Mouse (Mus musculus) retina, postnatal 1 day (tissue): ENCODE results near the gene Bod1.

Experiments used
- DNase-seq: peaks from one replicate; pipeline ENCODE4 v3.0.0-alpha.2; 2012

The Bod1 gene

DNA sequence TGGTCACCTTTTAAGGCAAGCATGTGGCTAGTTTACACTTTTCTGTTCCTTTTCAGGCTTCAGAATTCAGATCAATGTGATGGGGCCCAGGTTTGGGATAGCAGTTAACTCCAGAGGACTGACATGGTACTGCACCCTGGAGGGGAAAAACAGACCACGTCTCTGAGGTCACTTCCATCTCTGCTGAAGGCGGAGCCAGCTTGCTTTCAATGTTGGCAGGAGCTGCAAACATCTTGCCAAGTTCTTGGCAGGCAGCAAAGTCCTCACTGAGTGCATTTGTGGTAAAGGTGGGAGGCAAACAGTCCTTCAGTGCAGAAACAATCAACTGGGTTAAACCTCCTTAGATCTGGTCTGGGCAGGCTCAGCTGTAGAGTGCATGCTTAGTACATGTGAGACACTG, 7.5 kb downstream of the Bod1 start:
- no peak for DNase-seq

DNA sequence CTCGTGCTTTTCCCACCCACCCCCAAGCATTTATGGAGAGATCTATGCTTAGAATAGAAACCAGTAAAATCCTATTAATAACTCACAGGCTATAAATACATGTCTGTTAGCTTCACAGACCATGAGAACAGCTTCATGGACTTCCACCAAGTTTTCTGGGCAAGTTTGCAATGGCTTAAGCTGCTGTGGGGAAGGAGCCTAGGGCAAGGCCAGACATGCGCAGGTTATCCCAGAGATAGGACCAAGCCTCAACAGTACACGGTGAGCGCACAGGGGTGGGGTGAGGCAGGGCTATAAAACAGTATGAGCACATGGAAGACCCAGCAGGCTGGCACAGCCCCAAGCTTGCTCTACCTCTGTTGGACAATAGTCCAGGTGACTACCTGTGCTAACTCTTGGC, 8.2 kb downstream of the Bod1 start:
- no peak for DNase-seq

- DNase-seq: no peak
Measured at GRCm38 (mm10) chr11:31662872-31663446, 8.7 kb downstream of the Bod1 start.

DNA sequence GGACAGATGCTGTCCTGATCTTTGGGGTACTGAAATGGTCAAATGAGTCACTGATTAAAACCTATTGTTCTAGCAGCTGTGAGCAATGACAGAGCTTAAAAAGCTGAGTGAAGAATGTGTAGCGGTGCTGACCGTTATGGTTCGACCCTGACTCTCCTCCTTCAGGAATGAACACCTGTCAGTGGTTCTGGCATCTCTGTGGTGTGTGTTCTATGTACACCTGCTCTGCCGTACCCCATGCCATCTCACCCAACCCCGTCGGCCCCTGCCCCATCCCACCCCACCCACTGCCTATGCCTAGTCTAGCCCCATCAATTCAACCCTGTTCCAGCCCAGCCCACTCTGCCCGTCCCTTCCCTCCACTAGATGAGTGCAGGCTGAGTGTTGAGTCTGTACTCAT, 9.5 kb downstream of the Bod1 start:
- no peak for DNase-seq

- no peak for DNase-seq
Measured at GRCm38 (mm10) chr11:31657806-31658175, 13.9 kb downstream of the Bod1 start.

- DNase-seq: no peak
Measured at GRCm38 (mm10) chr11:31657168-31657805, 14.4 kb downstream of the Bod1 start.

- no peak for DNase-seq
Measured at GRCm38 (mm10) chr11:31649507-31649906, 22.2 kb downstream of the Bod1 start.

- no peak for DNase-seq
Measured at GRCm38 (mm10) chr11:31647268-31647667, 24.4 kb downstream of the Bod1 start.

- no peak for DNase-seq
Measured at GRCm38 (mm10) chr11:31646571-31646970, 25.1 kb downstream of the Bod1 start.

- DNase-seq: no peak
Measured at GRCm38 (mm10) chr11:31643120-31643519, 28.6 kb downstream of the Bod1 start.

DNA sequence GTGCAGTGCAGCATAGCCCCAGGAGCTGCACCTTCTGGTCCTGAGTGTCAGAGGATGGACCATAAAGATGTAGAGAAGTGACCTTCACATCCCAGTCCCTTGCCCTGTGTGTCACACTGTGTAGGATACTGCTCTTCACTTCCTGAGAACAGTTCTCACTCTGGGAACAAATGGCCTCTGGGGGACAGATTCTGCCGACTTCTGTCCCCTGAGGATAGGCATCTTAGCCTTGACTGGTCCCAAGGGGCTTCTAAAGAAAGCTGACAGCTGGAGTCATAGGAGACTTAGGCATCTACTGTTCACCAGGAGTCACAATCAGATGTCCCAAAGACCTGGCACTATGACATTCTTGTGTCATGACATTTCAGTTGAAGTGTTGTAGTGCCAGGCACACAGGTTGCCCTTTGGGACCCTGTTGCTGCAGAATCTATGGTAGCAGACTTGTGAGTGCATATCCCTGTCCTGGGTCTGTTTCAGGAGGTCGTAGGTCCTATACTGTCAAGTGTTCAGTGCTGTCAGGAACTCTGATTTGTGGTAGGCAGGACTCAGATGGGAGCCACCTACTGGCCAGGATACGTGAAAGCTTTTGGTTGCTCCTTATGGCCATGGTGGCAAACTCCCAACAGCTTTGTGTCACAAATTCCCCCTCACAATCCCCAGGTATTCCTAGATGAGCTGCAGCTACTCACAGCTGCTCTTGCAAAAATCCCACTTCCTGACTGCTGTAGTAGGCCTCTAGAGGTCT, 30.4 kb downstream of the Bod1 start:
- no peak for DNase-seq

DNA sequence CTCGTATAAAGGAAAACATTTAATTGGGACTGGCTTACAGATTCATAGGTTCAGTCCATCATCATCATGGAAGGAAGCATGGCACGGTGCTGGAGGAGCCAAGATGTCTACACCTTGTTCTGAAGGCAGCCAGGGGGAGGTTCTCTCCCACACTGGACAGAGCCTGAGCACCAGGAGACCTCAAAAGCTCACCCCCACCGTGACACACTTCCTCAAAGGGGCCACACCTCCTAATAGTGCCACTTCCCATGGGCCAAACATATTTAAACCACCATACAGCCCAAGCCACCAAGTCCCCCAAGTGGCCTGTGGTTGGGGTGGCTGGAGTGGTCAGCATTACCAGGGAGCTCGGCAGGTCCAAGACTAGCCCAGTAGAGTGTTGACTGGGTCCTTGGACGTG, 31.5 kb downstream of the Bod1 start:
- DNase-seq: no peak

- peak; percentile 79 for DNase-seq
Measured at GRCm38 (mm10) chr11:31637788-31638373, 33.8 kb downstream of the Bod1 start.

GRCm38 (mm10) chr11:31628700-31629099, 43.0 kb downstream of the Bod1 start:
- no peak for DNase-seq

- DNase-seq: no peak
Measured at GRCm38 (mm10) chr11:31620796-31621195, 50.9 kb downstream of the Bod1 start.

DNA sequence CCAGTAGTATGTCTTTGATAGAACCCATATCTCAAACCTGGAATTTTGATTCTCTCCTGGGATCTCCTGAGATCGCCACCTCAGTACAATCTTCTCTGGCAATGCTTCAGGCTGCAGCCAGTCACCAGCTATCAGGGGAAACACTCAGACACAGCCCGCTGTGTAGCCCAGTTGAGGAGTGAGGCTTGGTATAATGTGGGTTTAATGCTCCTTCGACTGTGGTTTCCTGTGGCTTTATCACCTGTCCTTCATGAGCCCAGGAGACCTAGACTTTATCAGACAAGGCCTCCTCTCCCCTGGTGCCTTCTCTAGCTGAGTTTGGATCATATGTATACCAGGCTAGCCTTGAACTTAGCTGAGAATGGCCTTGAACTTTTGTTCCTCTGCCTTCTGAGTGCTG, 53.9 kb downstream of the Bod1 start:
- no peak for DNase-seq

GRCm38 (mm10) chr11:31617236-31617635, 54.4 kb downstream of the Bod1 start:
- no peak for DNase-seq

GRCm38 (mm10) chr11:31616722-31617121, 55.0 kb downstream of the Bod1 start:
- no peak for DNase-seq
